Mouse (Mus musculus): ENCODE data around the gene Smim1. TPM values are rescaled to one million over a fixed set of nuclear protein-coding genes. Genes with fewer than 3 reads are reported as not detected.

The Smim1 gene
- 39.8 and 41.1 TPM in 2 replicates for polyA plus RNA-seq (2012; rRNA removed)

GRCm38 (mm10) chr4:154025641-154026440 is at the start of gene Smim1:
Gene Smim1 (minus strand): TSS chr4:154026230.
- H3K4me3 ChIP-seq (ENCODE audit: control insufficient read depth, low read depth, low read length) = peak within 1 kb of the TSS; percentile 87
- H3K4me1 ChIP-seq (ENCODE audit: control insufficient read depth, insufficient read depth, low read length) = peaks cover 12% of the 10 kb centered on the region
- TF ChIP-seq POLR2A (IDR thresholded peaks at IDR 0.05; ENCODE audit: control insufficient read depth, low read depth, low read length) (0 out of 2 replicates have a peak, but pooled peaks have one; percentile 19), CTCF (IDR thresholded peaks at IDR 0.05; ENCODE audit: control insufficient read depth, insufficient read depth, insufficient replicate concordance, low read depth, low read length) (peak; percentile 36; the same call in 1 of the 2 replicates)
- no peaks in the 10 kb centered on the region; the same call in 1 of the 2 replicates for H3K36me3 ChIP-seq (ENCODE audit: control insufficient read depth, insufficient read depth, low read length)
- H3K27ac ChIP-seq (ENCODE audit: control insufficient read depth, insufficient read depth, low read depth, low read length) = peak within 1 kb of the TSS; percentile 86
- H3K27me3 ChIP-seq (ENCODE audit: control insufficient read depth, insufficient read depth, low read length) = no peaks in the 10 kb centered on the region

- Histone ChIP-seq H3K27me3 (ENCODE audit: control insufficient read depth, insufficient read depth, low read length) (no peaks in the 10 kb centered on the region), H3K36me3 (ENCODE audit: control insufficient read depth, insufficient read depth, low read length) (no peaks in the 10 kb centered on the region), H3K4me1 (ENCODE audit: control insufficient read depth, insufficient read depth, low read length) (no peaks in the 10 kb centered on the region), H3K4me3 (ENCODE audit: control insufficient read depth, low read depth, low read length) (no peak overlapping the region), H3K27ac (ENCODE audit: control insufficient read depth, insufficient read depth, low read depth, low read length) (no peak overlapping the region)
- TF ChIP-seq POLR2A (IDR thresholded peaks at IDR 0.05; ENCODE audit: control insufficient read depth, low read depth, low read length) (no peak), CTCF (IDR thresholded peaks at IDR 0.05; ENCODE audit: control insufficient read depth, insufficient read depth, insufficient replicate concordance, low read depth, low read length) (no peak)
Observed at GRCm38 (mm10) chr4:154071941-154072340, 45.9 kb upstream of the Smim1 start.

GRCm38 (mm10) chr4:154071521-154071920 is 45.5 kb upstream of the Smim1 start:
- no peak for TF ChIP-seq CTCF (IDR thresholded peaks at IDR 0.05; ENCODE audit: control insufficient read depth, insufficient read depth, insufficient replicate concordance, low read depth, low read length)
- no peak for TF ChIP-seq POLR2A (IDR thresholded peaks at IDR 0.05; ENCODE audit: control insufficient read depth, low read depth, low read length)
- H3K4me3 ChIP-seq (ENCODE audit: control insufficient read depth, low read depth, low read length) = no peak overlapping the region
- H3K4me1 ChIP-seq (ENCODE audit: control insufficient read depth, insufficient read depth, low read length) = no peaks in the 10 kb centered on the region
- no peaks in the 10 kb centered on the region for H3K27me3 ChIP-seq (ENCODE audit: control insufficient read depth, insufficient read depth, low read length)
- no peaks in the 10 kb centered on the region for H3K36me3 ChIP-seq (ENCODE audit: control insufficient read depth, insufficient read depth, low read length)
- no peak overlapping the region for H3K27ac ChIP-seq (ENCODE audit: control insufficient read depth, insufficient read depth, low read depth, low read length)

GRCm38 (mm10) chr4:154070896-154071295 is 44.9 kb upstream of the Smim1 start:
- Histone ChIP-seq H3K36me3 (ENCODE audit: control insufficient read depth, insufficient read depth, low read length) (no peaks in the 10 kb centered on the region), H3K27me3 (ENCODE audit: control insufficient read depth, insufficient read depth, low read length) (no peaks in the 10 kb centered on the region), H3K27ac (ENCODE audit: control insufficient read depth, insufficient read depth, low read depth, low read length) (no peak overlapping the region), H3K4me3 (ENCODE audit: control insufficient read depth, low read depth, low read length) (no peak overlapping the region), H3K4me1 (ENCODE audit: control insufficient read depth, insufficient read depth, low read length) (no peaks in the 10 kb centered on the region)
- TF ChIP-seq POLR2A (IDR thresholded peaks at IDR 0.05; ENCODE audit: control insufficient read depth, low read depth, low read length) (no peak), CTCF (IDR thresholded peaks at IDR 0.05; ENCODE audit: control insufficient read depth, insufficient read depth, insufficient replicate concordance, low read depth, low read length) (no peak)

GRCm38 (mm10) chr4:154064827-154065773 is 39.1 kb upstream of the Smim1 start:
- no peaks in the 10 kb centered on the region for H3K4me1 ChIP-seq (ENCODE audit: control insufficient read depth, insufficient read depth, low read length)
- H3K27me3 ChIP-seq (ENCODE audit: control insufficient read depth, insufficient read depth, low read length) = no peaks in the 10 kb centered on the region
- peak; percentile 23; the same call in 1 of the 2 replicates for TF ChIP-seq CTCF (IDR thresholded peaks at IDR 0.05; ENCODE audit: control insufficient read depth, insufficient read depth, insufficient replicate concordance, low read depth, low read length)
- no peak for TF ChIP-seq POLR2A (IDR thresholded peaks at IDR 0.05; ENCODE audit: control insufficient read depth, low read depth, low read length)
- H3K4me3 ChIP-seq (ENCODE audit: control insufficient read depth, low read depth, low read length) = no peak overlapping the region
- H3K36me3 ChIP-seq (ENCODE audit: control insufficient read depth, insufficient read depth, low read length) = no peaks in the 10 kb centered on the region
- H3K27ac ChIP-seq (ENCODE audit: control insufficient read depth, insufficient read depth, low read depth, low read length) = no peak overlapping the region

GRCm38 (mm10) chr4:154057696-154058095 is 31.7 kb upstream of the Smim1 start:
- H3K36me3 ChIP-seq (ENCODE audit: control insufficient read depth, insufficient read depth, low read length) = no peaks in the 10 kb centered on the region
- no peak overlapping the region for H3K4me3 ChIP-seq (ENCODE audit: control insufficient read depth, low read depth, low read length)
- no peak overlapping the region for H3K27ac ChIP-seq (ENCODE audit: control insufficient read depth, insufficient read depth, low read depth, low read length)
- H3K4me1 ChIP-seq (ENCODE audit: control insufficient read depth, insufficient read depth, low read length) = no peaks in the 10 kb centered on the region; the same call in 1 of the 2 replicates
- no peak for TF ChIP-seq CTCF (IDR thresholded peaks at IDR 0.05; ENCODE audit: control insufficient read depth, insufficient read depth, insufficient replicate concordance, low read depth, low read length)
- no peak for TF ChIP-seq POLR2A (IDR thresholded peaks at IDR 0.05; ENCODE audit: control insufficient read depth, low read depth, low read length)
- no peaks in the 10 kb centered on the region for H3K27me3 ChIP-seq (ENCODE audit: control insufficient read depth, insufficient read depth, low read length)

GRCm38 (mm10) chr4:154056661-154057060 is 30.6 kb upstream of the Smim1 start:
- H3K4me1 ChIP-seq (ENCODE audit: control insufficient read depth, insufficient read depth, low read length) = no peaks in the 10 kb centered on the region; the same call in 1 of the 2 replicates
- H3K27me3 ChIP-seq (ENCODE audit: control insufficient read depth, insufficient read depth, low read length) = no peaks in the 10 kb centered on the region
- no peaks in the 10 kb centered on the region for H3K36me3 ChIP-seq (ENCODE audit: control insufficient read depth, insufficient read depth, low read length)
- H3K4me3 ChIP-seq (ENCODE audit: control insufficient read depth, low read depth, low read length) = no peak overlapping the region
- TF ChIP-seq POLR2A (IDR thresholded peaks at IDR 0.05; ENCODE audit: control insufficient read depth, low read depth, low read length) (no peak), CTCF (IDR thresholded peaks at IDR 0.05; ENCODE audit: control insufficient read depth, insufficient read depth, insufficient replicate concordance, low read depth, low read length) (no peak)
- no peak overlapping the region for H3K27ac ChIP-seq (ENCODE audit: control insufficient read depth, insufficient read depth, low read depth, low read length)

Data from testis, adult 2 months (tissue).